Mouse (Mus musculus) ES-E14 (cell line): ENCODE measurements at regions not wholly inside any gene's neighbourhood (a gene's known extent, or its start where the extent isn't known, plus 50 kb on each side); places are given as distances from the start of the nearest gene placed in this dataset.

Experiments used
- DNase-seq: peaks from one replicate; pipeline ENCODE4 v3.0.0-alpha.2; 2013; ENCODE audit warnings: low read depth, low spot score
- H3K27ac ChIP-seq: 2 replicates; pipeline ENCODE4 v1.5.1; 2012; ENCODE audit warnings: low read depth, mild to moderate bottlenecking, low read length, moderate library complexity, mixed read lengths; ENCODE audit not compliant: poor library complexity, insufficient read depth, severe bottlenecking
- H3K36me3 ChIP-seq: 2 replicates; pipeline ENCODE4 v1.6.1; 2012; ENCODE audit warnings: mild to moderate bottlenecking, low read length, moderate library complexity, mixed read lengths; ENCODE audit not compliant: control insufficient read depth, poor library complexity, insufficient read depth, severe bottlenecking
- H3K4me1 ChIP-seq, 2 experiments: fragments of 150-350 bp in 1 of 2; sonication (generic) in 1 of 2; 2 replicates each; pipeline ENCODE4 v1.6.1; 2012; ENCODE audit warnings: low read length in 2 of 2, mild to moderate bottlenecking in 1 of 2, mixed read lengths in 1 of 2; ENCODE audit not compliant: control insufficient read depth in 2 of 2, insufficient read depth in 2 of 2, poor library complexity in 1 of 2
- H3K4me3 ChIP-seq, 2 experiments: fragments of 150-350 bp in 1 of 2; sonication (generic) in 1 of 2; 2 replicates each; pipeline ENCODE4 v1.5.1; 2012; ENCODE audit warnings: low read length in 2 of 2, low read depth in 1 of 2, mild to moderate bottlenecking in 1 of 2, mixed read lengths in 1 of 2; ENCODE audit not compliant: insufficient read depth in 1 of 2, poor library complexity in 1 of 2, severe bottlenecking in 1 of 2
- H3K9ac ChIP-seq: 2 replicates; pipeline ENCODE4 v1.6.1; 2012; ENCODE audit warnings: low read depth, mild to moderate bottlenecking, low read length, mixed read lengths; ENCODE audit not compliant: poor library complexity, insufficient read depth, severe bottlenecking
- H3K9me3 ChIP-seq: fragments of 150-350 bp; sonication (generic); 2 replicates; pipeline ENCODE4 v1.6.1; 2012; ENCODE audit warnings: low read depth, mild to moderate bottlenecking, low read length; ENCODE audit not compliant: control insufficient read depth, insufficient read depth
- CHD2 ChIP-seq: IDR thresholded peaks from 2 replicates; pipeline ENCODE4 v1.6.1; 2014; ENCODE audit warnings: mild to moderate bottlenecking, low read depth, low read length, inconsistent platforms
- HCFC1 ChIP-seq: IDR thresholded peaks from 2 replicates; pipeline ENCODE4 v1.6.1; 2012; ENCODE audit warnings: low read length, inconsistent platforms, borderline replicate concordance; ENCODE audit not compliant: insufficient read depth
- MAFK ChIP-seq: IDR thresholded peaks from 2 replicates; pipeline ENCODE4 v1.6.1; 2014; ENCODE audit warnings: mild to moderate bottlenecking, low read depth, low read length, inconsistent platforms; ENCODE audit not compliant: insufficient read depth
- ZC3H11A ChIP-seq: IDR thresholded peaks from 2 replicates; pipeline ENCODE4 v1.6.1; 2012; ENCODE audit warnings: low read depth, mild to moderate bottlenecking, inconsistent platforms, low read length, borderline replicate concordance
- ZNF384 ChIP-seq: IDR thresholded peaks from 2 replicates; pipeline ENCODE4 v1.6.1; 2012; ENCODE audit warnings: low read depth, low read length, inconsistent platforms
- in situ Hi-C, 2 experiments: fragments of 600-800 bp; cut with MboI; formaldehyde crosslinking; loops; one replicate each; pipeline ENCODE4 v1.15.1; 2025; ENCODE audit warnings: low sequenced_read_pairs in 2 of 2, inconsistent platforms in 1 of 2; ENCODE audit not compliant: unreplicated experiment in 2 of 2

GRCm38 (mm10) chr2:159729301-159729700 lies 604.7 kb downstream of the Gm826 start:
- no peak overlapping the region for H3K27ac ChIP-seq
- TF ChIP-seq CHD2 = no peak
- no peak for TF ChIP-seq HCFC1
- no peak for TF ChIP-seq ZNF384
- TF ChIP-seq ZC3H11A = no peak
- TF ChIP-seq MAFK = no peak
- no peak for DNase-seq
- no peaks in the 10 kb centered on the region for H3K36me3 ChIP-seq
- H3K9ac ChIP-seq = no peak overlapping the region
- no peak overlapping the region for H3K4me3 ChIP-seq
- no peaks in the 10 kb centered on the region for H3K9me3 ChIP-seq
- no peaks in the 10 kb centered on the region for H3K4me1 ChIP-seq
- in situ Hi-C loops = no loop called here

- Histone ChIP-seq H3K4me3 (no peak overlapping the region), H3K36me3 (no peaks in the 10 kb centered on the region), H3K4me1 (no peaks in the 10 kb centered on the region), H3K9me3 (no peaks in the 10 kb centered on the region), H3K27ac (no peak overlapping the region), H3K9ac (no peak overlapping the region)
- TF ChIP-seq CHD2 (no peak), ZNF384 (no peak), HCFC1 (no peak), MAFK (no peak), ZC3H11A (no peak)
- in situ Hi-C loops = no loop called here
- no peak for DNase-seq
Measured at GRCm38 (mm10) chr2:159730221-159730620, 603.7 kb downstream of the Gm826 start.

DNA sequence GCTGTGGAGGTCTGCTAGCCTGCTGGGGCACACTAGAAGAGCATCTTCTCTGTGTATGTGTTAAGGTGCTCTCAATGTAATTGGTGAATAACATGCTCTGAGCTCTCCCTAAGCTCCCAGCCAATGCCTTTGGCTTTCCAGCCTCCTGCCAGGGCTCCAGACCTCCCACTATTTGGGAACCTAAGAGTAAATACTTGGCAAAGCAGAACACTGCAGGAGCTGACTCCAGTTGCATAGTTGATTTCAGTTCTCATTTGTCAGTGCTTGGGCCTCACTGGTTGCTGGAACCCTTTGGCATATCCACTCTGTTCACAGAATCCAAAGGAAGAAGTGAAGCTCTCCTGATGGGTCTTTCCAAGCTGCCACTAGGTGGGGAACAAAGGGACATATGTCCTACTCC lies 602.7 kb downstream of the Gm826 start:
- no peaks in the 10 kb centered on the region for H3K36me3 ChIP-seq
- H3K27ac ChIP-seq = no peak overlapping the region
- in situ Hi-C loops = no loop called here
- H3K4me1 ChIP-seq = no peaks in the 10 kb centered on the region
- no peak overlapping the region for H3K9ac ChIP-seq
- no peak overlapping the region for H3K4me3 ChIP-seq
- no peaks in the 10 kb centered on the region for H3K9me3 ChIP-seq
- TF ChIP-seq MAFK = no peak
- TF ChIP-seq ZC3H11A = no peak
- TF ChIP-seq HCFC1 = no peak
- TF ChIP-seq CHD2 = no peak
- no peak for TF ChIP-seq ZNF384
- DNase-seq = no peak

- in situ Hi-C loops = no loop called here
- DNase-seq = no peak
Measured at GRCm38 (mm10) chr2:159732413-159732812, 601.5 kb downstream of the Gm826 start.

GRCm38 (mm10) chr2:159734576-159734975 lies 599.4 kb downstream of the Gm826 start:
- in situ Hi-C loops = no loop called here
- H3K4me1 ChIP-seq = no peaks in the 10 kb centered on the region
- no peak overlapping the region for H3K27ac ChIP-seq
- no peak overlapping the region for H3K9ac ChIP-seq
- no peak for DNase-seq
- TF ChIP-seq ZNF384 = no peak
- no peak for TF ChIP-seq HCFC1
- no peak for TF ChIP-seq ZC3H11A
- no peak overlapping the region for H3K4me3 ChIP-seq
- H3K9me3 ChIP-seq = no peaks in the 10 kb centered on the region
- H3K36me3 ChIP-seq = no peaks in the 10 kb centered on the region

More at GRCm38 (mm10) chr2:159732413-159732812, 601.5 kb downstream of the Gm826 start:
- no peak overlapping the region for H3K9ac ChIP-seq
- H3K9me3 ChIP-seq = no peaks in the 10 kb centered on the region
- H3K36me3 ChIP-seq = no peaks in the 10 kb centered on the region
- TF ChIP-seq ZC3H11A = no peak
- no peak for TF ChIP-seq HCFC1
- no peak for TF ChIP-seq CHD2
- TF ChIP-seq MAFK = no peak
- no peak for TF ChIP-seq ZNF384
- no peak overlapping the region for H3K4me3 ChIP-seq
- H3K4me1 ChIP-seq = no peaks in the 10 kb centered on the region
- H3K27ac ChIP-seq = no peak overlapping the region
